Mouse (Mus musculus): ENCODE measurements at regions not wholly inside any gene's neighbourhood (a gene's known extent, or its start where the extent isn't known, plus 50 kb on each side); places are given as distances from the start of the nearest gene placed in this dataset.
"Not testable (repeated sequence)": the region's sequence is repeated elsewhere in the genome, so short reads cannot be mapped to it uniquely, and the experiment has no call there.

GRCm38 (mm10) chr17:94866630-94867029 is 116.8 kb upstream of the Mettl4 start:
- no peak for DNase-seq (ENCODE audit: low spot score)

DNA sequence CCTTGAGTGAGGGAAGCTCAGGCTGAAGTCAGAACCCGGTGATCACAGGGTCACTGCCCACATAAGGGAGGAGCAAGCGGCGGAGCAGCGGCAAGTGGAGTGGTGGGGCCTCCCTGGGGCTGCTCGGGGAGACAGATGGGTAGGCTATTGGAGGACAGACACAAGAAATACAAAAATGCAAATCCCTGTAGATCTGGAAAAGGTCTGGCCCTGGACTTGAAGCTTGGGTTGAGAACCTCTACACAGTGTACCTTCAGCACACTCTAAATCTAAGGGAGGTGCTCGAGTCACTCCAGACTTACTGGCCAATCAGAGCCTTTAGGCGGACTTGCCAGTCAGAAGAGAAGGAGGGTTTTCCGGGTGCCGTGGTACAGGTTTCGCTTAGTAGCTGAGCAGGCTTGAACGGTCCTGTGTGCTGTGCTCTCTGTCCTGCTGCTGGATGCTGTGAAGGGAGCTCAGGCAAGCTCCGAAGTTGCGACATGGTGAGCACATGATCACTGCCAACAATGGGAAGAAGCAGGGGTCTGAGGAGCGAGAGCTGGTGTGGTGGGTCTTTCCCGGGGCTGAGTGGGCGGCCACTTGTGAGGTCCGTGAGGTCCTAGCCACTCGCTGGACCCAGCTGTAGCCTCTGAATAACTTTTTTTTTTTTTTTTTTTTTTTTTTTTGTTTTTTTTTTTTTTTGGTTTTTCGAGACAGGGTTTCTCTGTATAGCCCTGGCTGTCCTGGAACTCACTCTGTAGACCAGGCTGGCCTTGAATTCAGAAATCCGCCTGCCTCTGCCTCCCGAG is 114.9 kb upstream of the Mettl4 start:
- peak; percentile 77 for DNase-seq (ENCODE audit: low spot score)

- DNase-seq (ENCODE audit: low spot score) = not testable (repeated sequence)
These were observed 104.9 kb upstream of the Mettl4 start for GRCm38 (mm10) chr17:94854698-94855097.

DNA sequence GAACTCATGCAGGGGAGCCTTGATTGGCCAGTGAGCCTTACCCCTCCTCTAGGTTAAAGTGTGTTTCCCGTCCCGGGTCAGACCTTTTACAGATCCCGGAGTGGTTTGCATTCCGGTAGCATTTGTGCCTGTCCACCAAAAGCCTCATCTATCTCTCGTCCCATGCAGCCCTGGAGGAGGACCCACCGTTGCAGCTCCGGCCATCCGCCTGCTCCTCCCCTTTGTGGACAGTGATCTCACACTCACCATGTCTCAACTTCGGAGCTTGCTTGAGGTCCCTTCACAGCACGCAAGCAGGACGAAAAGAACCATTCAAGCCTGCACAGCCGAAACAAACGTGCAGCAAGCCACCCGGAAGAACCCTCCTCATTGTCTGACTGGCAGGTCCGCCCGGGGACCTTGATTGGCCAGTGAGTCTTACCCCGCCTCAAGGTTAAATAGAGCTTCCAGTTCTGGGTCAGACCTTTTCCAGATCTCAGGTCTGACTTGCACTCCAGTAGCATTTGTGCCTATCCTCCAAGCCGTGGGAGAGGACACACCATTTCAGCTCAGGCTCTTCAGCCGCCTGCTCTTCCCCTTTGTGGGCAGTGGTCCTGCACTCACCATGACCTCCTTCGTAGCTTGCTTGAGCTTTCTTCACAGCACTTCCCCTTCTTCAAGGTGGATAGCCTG is 84.8 kb upstream of the Mettl4 start:
- DNase-seq (ENCODE audit: low spot score) = peak; percentile 84

DNA sequence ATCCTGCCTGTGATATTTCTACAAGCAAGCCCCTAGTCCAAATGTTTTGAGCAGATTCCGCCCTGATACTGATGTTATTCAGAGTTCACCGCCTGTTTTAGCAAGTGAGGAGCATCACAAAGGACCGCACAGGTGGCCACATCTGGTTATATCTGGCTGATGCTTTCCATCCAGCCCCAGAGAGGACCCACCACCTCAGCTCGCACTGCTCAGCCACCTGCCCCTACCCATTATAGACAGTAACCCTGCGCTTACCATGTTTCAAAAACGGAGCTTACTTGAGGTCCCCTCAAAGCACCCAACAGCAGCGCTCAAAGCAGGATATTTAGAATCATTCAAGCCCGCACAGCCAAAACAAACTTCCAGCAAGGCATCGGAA is 84.2 kb upstream of the Mettl4 start:
- not testable (repeated sequence) for DNase-seq (ENCODE audit: low spot score)

DNA sequence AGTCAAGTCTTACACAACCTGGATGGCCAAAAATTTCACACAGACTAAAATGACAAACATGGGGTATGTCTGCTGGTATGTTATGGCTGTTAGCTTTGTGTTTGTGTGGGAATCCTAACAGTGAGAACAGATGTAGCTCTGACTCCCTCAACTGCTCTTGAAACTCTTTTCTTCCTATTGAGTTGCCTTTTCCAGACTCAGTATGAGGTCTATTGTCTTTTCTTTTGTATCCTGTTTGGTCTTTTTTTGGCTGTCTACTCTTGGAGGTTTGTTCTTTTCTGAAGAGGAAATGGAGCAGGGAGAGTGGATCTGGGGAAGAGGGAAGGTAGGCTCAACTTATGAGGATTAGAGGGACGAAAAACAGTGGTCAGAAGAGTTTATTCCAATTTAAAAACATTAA is 76.6 kb upstream of the Mettl4 start:
- not testable (repeated sequence) for DNase-seq (ENCODE audit: low spot score)

GRCm38 (mm10) chr17:94808758-94809157 is 58.9 kb upstream of the Mettl4 start:
- no peak for DNase-seq (ENCODE audit: low spot score)

Measured in testis, postnatal 14 days (tissue).